Mouse (Mus musculus): Measurements from ENCODE around the gene Rarb.

Gene Rarb

DNA sequence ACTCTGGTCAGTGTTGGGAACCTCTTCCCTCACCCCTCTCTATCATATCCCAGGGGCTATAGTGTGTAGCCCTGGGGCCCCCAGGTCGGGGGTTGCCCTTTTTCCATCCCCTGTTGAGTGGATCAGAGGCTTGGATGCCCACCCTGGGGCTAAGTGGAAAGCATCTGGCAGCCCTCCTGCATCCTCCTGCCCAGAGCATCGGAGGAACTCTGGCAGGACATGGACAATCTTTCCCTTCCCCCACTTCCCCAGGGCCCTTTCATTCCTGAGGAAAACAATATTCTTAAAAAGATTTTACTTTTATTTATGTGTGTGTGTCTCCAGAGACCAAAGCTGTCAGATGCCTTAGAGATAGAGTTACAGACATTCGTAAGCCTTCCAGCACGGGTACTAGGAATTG, 281.5 kb downstream of the Rarb start:
- DNase-seq (ENCODE audit: low spot score in 2 of 2), result no peak

GRCm38 (mm10) chr14:16528631-16529030, 290.3 kb downstream of the Rarb start:
- no peak for DNase-seq (ENCODE audit: low spot score in 2 of 2)

DNA sequence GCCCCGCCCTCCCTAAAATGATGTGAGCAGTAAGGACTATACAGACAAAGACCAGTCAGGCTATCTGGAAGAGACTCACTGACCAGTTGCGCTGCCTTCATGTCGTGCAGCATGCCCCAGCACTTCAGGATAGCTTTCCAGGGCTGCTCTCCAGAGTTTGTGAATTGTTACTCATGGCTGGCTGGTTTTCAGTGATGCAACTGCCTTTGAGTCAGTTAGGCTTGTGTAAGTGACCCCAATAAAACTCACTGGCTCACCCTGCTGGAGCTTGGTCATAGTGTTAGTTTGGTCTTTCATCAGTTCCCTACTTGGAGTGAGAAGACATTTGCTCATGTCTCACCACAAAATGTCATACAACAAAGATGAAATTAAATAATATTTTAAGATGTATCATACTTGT, 292.8 kb downstream of the Rarb start:
- DNase-seq (ENCODE audit: low spot score in 2 of 2), result no peak

GRCm38 (mm10) chr14:16525137-16525924, 293.6 kb downstream of the Rarb start:
- DNase-seq (ENCODE audit: low spot score in 2 of 2), result no peak

DNA sequence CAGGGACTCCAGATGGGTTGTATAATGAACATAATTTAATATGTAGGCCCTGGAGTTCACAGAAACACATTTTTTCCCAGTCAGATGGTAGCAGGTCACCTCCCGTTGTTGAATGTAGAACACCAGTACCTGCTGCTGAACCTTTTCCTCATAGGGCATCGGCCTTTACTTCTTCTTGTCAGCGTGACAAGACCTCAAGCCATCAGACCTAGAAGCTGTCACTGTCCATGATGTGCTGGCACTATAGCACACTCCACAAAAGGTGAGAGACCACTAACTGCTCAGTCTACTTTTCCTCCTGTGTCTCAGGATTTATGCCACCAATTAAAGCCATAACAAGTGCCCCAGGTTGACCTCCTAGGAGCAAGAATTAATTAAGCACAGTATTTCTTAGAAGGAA, 296.1 kb downstream of the Rarb start:
- no peak for DNase-seq (ENCODE audit: low spot score in 2 of 2)

- DNase-seq (ENCODE audit: low spot score in 2 of 2), result no peak
Observed at GRCm38 (mm10) chr14:16519588-16520167, 299.3 kb downstream of the Rarb start.

- no peak for DNase-seq (ENCODE audit: low spot score in 2 of 2)
Observed at GRCm38 (mm10) chr14:16517958-16518357, 301.0 kb downstream of the Rarb start.

- no peak for DNase-seq (ENCODE audit: low spot score in 2 of 2)
Observed at GRCm38 (mm10) chr14:16515731-16516130, 303.2 kb downstream of the Rarb start.

DNA sequence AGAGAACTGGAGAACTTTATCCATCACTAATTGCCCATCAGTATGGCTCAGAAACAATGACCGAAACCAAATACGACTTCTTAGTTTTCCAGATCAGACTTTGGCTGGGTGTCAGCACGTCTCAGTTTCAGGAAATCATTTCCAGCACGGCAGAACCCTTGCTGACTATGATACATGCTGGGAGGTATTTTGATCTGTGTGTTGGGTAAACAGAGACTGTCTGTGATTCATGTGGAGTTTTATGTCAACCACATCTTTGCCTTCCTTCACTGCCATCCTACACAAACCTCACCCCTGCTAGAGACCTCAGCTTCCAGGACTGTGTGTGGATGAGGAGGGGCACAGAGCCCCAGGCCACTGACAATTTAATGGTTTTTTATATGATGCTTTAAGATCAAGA, 308.4 kb downstream of the Rarb start:
- DNase-seq (ENCODE audit: low spot score in 2 of 2), result no peak

- DNase-seq (ENCODE audit: low spot score in 2 of 2), result no peak
Observed at GRCm38 (mm10) chr14:16509825-16510224, 309.1 kb downstream of the Rarb start.

GRCm38 (mm10) chr14:16508760-16509159, 310.2 kb downstream of the Rarb start:
- DNase-seq (ENCODE audit: low spot score in 2 of 2), result no peak

DNA sequence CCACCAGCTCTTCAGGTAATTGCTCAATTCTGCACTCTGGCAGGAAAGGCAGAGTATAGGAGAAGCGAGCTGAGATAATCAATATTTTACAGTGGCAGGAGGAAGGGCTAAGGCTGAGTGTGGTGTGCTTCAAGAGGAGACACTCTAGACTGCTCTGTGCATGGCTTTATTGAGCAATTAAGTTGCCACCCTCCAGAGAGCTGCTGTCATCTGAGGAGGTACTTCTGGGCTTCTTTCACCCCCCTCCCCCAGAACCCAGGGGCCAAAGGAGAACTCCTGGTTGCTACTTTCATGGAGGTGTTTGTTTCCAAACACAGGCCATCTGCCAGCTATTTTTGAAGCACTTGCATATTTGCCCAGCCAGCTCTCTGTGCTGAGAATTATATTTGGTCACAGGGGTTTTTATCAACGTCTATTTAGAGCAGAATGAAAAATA, 321.7 kb downstream of the Rarb start:
- no peak for DNase-seq (ENCODE audit: low spot score in 2 of 2)

- no peak for DNase-seq (ENCODE audit: low spot score in 2 of 2)
Observed at GRCm38 (mm10) chr14:16483656-16484380, 335.1 kb downstream of the Rarb start.

DNA sequence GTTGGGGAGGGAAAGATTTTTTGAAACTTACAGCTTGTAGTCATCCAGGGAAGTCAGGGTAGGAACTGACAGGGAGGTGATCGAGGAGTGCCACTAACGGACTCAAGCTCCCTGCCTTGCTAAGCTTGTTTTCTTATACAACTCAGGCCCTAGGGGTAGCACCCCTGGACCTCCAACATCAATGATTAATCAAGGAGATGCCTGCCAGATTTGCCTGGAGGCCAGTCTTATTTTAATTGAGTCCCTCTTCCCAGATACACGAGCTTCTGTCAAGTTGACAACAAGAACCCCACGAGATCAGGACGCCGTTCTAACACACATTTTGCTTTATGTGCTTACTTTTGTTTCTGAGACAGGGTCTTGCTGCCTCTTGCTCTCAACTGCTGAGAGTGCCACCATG, 338.3 kb downstream of the Rarb start:
- DNase-seq (ENCODE audit: low spot score in 2 of 2), result no peak

DNA sequence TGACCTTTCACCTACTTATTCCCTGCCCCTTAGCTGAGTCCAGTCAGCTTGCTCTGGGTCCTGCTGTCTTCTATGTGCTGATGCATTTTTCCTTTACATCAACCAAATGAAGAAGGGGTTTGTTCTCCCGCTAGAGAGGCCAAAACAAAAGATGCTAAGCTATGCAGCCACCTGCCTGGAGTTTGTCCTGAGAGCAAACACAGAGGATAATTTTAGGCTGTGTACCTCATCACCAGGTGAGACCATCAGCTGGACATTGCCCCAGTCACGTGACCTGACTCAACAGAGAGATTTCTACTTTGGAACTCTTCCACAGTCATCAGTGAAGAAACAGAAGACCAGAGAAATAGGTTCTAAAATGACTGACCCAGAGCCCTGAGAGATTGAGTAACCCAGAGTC, 339.4 kb downstream of the Rarb start:
- DNase-seq (ENCODE audit: low spot score in 2 of 2), result no peak

DNA sequence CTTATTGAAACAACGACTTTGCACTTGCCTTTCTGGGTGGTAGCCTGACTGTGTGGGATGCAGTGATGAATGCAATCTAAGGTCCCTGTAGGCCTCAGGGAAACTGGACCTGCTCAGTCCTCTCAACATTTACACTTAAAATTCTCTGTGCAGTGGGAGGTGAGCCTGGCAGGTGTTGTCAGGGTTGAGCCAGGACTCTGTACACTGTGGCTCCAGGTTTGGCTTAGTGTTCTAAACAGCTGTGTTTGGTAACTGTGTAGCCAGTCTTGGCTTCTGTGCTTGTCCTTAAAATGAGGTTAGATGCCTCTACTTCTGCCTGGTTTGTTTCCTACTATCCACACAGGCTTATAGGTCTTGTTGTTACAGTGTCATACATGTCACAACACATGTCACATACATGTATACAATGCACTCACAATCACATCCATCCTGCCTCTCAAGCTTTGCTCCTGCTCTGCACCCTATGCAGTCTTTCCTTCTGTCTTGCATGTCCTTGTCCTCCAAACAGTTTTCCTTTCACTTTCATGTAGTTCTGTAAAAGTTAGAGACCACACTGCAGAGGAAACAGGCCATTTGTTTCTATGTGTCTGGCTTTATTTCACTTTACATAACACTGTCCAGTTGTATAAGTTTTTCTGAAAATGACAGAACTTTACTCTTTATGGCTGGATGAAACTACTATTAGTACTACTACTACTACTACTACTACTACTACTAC, 340.2 kb downstream of the Rarb start:
- DNase-seq (ENCODE audit: low spot score in 2 of 2), result no peak

DNA sequence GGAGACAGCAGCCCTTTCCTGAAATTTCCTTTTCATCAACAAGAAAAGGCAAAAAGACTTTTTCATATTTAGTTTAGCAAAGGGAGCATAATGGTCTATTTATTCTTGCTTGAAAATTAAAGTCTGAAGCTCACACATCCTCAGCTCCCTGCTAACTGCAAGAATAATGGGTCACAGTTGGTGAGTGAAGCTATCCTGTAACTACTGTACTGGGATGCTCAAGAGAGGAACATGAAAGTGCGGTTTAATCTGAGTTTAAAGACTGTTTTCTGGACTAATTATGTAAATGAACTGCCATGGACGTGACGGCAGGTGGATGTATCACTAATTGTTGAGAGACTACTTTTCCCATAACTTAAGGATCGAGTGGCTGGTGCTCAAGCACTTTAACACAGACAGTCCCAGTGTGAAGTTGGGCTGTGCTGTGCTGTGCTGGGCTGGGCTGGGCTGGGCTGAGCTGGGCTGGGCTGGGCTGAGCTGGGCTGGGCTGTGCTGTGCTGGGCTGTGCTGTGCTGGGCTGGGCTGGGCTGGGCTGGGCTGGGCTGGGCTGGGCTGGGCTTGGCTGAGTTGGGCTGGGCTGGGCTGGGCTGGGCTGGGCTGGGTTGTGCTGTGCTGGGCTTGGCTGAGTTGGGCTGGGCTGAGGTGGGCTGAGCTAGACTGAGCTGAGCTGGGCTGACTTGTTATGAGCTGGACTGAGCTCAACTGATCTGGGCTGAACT, 370.5 kb downstream of the Rarb start:
- no peak for DNase-seq (ENCODE audit: low spot score in 2 of 2)

DNA sequence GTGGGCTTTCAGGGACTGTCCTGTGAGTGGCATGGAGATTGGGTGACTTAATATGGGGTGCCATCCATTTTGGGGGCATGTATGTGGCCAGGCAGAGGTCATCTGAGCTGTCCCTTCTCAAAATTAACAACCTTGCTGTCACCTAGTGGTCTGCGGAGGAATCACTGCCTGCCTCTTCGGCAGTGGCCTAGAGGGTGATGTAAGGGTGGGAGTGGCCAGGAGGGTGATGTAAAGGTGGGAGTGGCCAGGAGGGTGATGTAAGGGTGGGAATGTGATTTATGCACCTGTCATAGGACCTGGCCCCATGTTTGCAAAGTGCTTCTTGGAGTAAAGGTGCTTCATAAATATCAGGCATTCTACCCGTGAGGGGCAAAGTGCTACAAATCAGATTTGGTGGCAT, 371.4 kb downstream of the Rarb start:
- peak in 1 of 2 experiments; percentile 10 for DNase-seq (ENCODE audit: low spot score in 2 of 2)

- no peak for DNase-seq (ENCODE audit: low spot score in 2 of 2)
Observed at GRCm38 (mm10) chr14:16444859-16445258, 374.1 kb downstream of the Rarb start.

DNA sequence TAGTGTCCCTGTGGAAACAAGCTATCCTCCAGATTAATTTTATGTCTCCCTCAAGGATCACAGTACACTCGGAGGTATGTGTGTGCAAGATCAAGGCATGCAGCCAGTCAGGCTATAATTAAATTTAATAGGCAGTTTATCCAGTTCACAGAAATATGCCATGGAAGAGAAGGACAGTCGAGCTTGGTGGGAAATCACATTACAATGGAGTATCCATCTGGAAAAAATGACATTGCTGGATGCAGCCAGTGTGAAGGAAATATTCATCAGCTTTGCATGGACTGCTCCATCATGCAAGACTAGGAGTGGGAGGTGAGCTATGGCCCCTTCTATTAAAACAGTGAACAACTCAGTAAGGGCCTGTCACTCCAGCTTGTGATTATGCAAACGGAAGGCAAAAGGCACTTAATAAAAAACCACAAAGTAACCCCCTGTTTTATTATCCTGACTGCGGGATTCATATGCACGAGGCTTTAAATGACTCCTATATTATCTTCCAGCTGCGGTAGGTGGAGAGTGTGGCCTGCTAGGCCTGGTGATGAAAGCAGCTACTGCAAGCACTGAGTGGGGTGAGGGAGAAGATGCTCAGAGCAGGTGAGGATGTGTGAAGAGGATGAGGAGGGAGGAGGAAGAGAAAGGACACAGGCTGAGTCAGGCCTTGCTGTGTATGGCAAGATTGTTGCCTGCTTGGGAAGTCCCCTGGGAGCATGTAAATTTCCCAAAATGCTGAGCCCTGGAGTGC, 379.4 kb downstream of the Rarb start:
- DNase-seq (ENCODE audit: low spot score in 2 of 2), result no peak

GRCm38 (mm10) chr14:16437386-16437785, 381.6 kb downstream of the Rarb start:
- DNase-seq (ENCODE audit: low spot score in 2 of 2), result no peak
